Mouse (Mus musculus) erythroblast, embryonic 14.5 days (primary cell): Measurements from ENCODE around the gene Klra7. TPM values are rescaled to one million over a fixed set of nuclear protein-coding genes. Genes with fewer than 3 reads are reported as not detected.
"Not testable (repeated sequence)": the region's sequence is repeated elsewhere in the genome, so short reads cannot be mapped to it uniquely, and the experiment has no call there.

ENCODE experiments used
- H3K27me3 ChIP-seq: 2 replicates; pipeline ENCODE4 v1.6.1; 2012; ENCODE audit warnings: inconsistent platforms; ENCODE audit not compliant: control insufficient read depth
- H3K36me3 ChIP-seq: 2 replicates; pipeline ENCODE4 v1.6.1; 2012; ENCODE audit warnings: mild to moderate bottlenecking, inconsistent platforms; ENCODE audit not compliant: control insufficient read depth
- H3K4me1 ChIP-seq: 2 replicates; pipeline ENCODE4 v1.6.1; 2012; ENCODE audit warnings: inconsistent platforms; ENCODE audit not compliant: control insufficient read depth
- H3K4me3 ChIP-seq: replicated peaks from 2 replicates; pipeline ENCODE3; 2012; ENCODE audit warnings: moderate library complexity, mild to moderate bottlenecking, inconsistent platforms
- H3K9me3 ChIP-seq: 2 replicates; pipeline ENCODE4 v1.6.1; 2012; ENCODE audit warnings: low read length, inconsistent platforms, mixed read lengths; ENCODE audit not compliant: control insufficient read depth
- GATA1 ChIP-seq: IDR thresholded peaks from 2 replicates; pipeline ENCODE4 v1.6.1; 2012; ENCODE audit warnings: low read length, inconsistent platforms, mixed read lengths
- TAL1 ChIP-seq: IDR thresholded peaks from 3 replicates; pipeline ENCODE4 v1.6.1; 2012; ENCODE audit warnings: low read length, inconsistent platforms, mixed read lengths
- polyA plus RNA-seq: library from polyadenylated mRNA; stranded (reverse); fragments of >175 nt; gene quantifications from 2 replicates; pipeline ENCODE4 v1.2.3, GENCODE M21; 2012

Gene Klra7
- not detected in 2 replicates for polyA plus RNA-seq

DNA sequence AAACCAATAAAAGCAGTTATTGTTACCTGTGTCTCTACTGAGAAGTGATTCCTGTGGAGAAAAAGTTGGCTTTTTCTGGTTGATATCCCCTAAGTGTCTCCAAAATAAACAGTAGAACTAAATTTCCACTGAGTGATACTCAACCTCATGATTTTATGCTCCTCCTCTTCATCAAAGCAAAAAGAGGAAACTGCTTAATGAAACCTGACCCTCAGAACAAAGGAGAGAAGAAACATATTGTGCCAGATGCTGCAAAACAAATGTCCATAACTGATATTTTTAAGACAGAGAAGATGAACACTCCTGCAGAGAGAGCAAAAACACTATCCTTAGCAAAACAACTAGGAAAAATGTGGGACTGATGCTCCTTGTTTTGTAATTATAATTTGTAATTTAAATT is at the start of gene Klra7:
TSS of gene Klra7 (minus strand) at position 101 of the 400 bp plus-strand sequence.
- no peaks in the 10 kb centered on the region; the same call in 1 of the 2 replicates for H3K9me3 ChIP-seq
- H3K4me1 ChIP-seq = no peaks in the 10 kb centered on the region
- TF ChIP-seq TAL1 (no peak), GATA1 (no peak)
- H3K4me3 ChIP-seq = no peak within 1 kb of the TSS
- no peaks in the 10 kb centered on the region for H3K36me3 ChIP-seq
- no peaks in the 10 kb centered on the region for H3K27me3 ChIP-seq

DNA sequence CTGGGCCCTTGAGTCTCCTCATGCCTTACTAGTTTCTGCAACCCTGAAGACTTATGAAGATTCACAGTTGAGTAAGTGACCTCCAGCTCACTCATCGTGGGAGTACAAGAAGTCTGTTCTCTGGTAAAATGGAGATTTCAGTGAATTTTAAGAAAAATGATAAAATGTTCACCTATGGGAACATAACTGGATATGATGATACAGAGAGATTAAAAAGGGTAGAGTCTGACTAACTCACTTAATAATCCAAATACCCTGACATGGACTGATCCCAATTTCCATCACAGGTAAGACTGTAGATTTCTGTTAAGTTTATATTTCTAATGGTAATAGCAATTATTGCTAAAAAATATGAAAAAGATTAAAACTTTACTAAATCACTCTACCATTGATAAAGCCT is 48.7 kb upstream of the Klra7 start, which contains the start of gene Klra10:
TSS of gene Klra10 (minus strand) at position 101 of the 400 bp plus-strand sequence.
- not testable (repeated sequence) for H3K27me3 ChIP-seq, H3K4me1 ChIP-seq, H3K9me3 ChIP-seq, H3K36me3 ChIP-seq, H3K4me3 ChIP-seq

DNA sequence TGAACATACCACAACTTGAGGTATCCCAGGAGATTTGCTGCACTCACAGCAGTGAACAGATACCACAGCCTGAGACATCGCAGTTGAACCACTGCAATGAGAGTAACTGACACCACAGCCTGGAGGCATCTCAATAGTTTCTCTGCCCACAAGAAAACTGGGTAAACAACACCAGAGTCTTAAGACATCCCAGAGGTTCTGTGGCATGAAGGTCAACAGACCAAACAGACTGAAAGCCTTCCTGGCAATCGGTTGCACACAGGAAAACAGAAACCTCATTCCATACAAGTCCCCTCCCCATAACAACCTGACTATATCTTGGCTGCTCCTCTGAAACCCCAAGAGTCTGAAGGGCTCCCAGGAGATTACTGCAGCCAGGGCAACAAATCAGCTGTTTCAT is 22.2 kb upstream of the Klra7 start:
- Histone ChIP-seq H3K4me1 (no peaks in the 10 kb centered on the region), H3K36me3 (no peaks in the 10 kb centered on the region), H3K9me3 (no peaks in the 10 kb centered on the region), H3K27me3 (no peaks in the 10 kb centered on the region), H3K4me3 (no peak overlapping the region)
- TF ChIP-seq GATA1 (no peak), TAL1 (no peak)

DNA sequence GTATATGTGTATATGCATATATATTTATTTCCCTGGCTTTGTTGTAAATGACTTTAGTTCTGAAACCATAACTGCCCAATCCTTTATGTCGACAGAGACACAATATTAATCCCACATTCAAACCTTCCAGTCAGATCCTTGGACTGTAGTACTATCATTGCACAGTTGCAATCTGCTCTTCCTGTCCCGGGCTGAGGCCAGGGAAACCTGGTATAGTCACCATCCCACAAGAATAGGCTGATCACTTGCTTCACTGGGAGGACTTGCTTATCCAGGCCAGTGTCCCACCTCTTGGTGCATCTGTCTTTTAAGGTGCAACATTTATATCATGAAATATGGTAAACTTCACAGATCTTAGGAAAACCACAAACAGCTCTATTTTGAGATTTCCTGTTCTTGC is 4.4 kb upstream of the Klra7 start:
- no peak overlapping the region for H3K4me3 ChIP-seq
- no peaks in the 10 kb centered on the region for H3K27me3 ChIP-seq
- no peaks in the 10 kb centered on the region for H3K4me1 ChIP-seq
- TF ChIP-seq TAL1 (no peak), GATA1 (no peak)
- H3K9me3 ChIP-seq = no peaks in the 10 kb centered on the region
- no peaks in the 10 kb centered on the region for H3K36me3 ChIP-seq

DNA sequence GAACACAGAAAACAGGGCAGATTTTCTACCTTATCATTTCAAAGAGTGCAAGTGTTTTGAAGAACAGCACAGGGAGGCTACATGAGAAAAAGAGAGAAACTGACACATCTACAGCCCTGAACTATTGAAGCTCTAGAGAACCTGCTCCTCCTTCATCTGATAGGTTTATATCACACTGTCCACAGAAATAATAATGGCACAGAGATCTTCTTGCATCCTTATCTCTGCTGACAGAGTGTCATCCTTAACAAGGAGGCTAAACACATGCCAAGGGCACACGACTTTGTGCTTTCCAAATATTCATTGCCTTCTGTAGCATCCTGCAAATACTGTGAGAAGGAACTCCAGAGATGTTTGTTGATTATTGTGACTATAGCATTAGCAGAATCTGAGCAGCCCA is 3.5 kb upstream of the Klra7 start:
- Histone ChIP-seq H3K4me3 (no peak overlapping the region), H3K27me3 (no peaks in the 10 kb centered on the region), H3K4me1 (no peaks in the 10 kb centered on the region), H3K9me3 (no peaks in the 10 kb centered on the region; the same call in 1 of the 2 replicates), H3K36me3 (no peaks in the 10 kb centered on the region)
- no peak for TF ChIP-seq TAL1
- TF ChIP-seq GATA1 = no peak

DNA sequence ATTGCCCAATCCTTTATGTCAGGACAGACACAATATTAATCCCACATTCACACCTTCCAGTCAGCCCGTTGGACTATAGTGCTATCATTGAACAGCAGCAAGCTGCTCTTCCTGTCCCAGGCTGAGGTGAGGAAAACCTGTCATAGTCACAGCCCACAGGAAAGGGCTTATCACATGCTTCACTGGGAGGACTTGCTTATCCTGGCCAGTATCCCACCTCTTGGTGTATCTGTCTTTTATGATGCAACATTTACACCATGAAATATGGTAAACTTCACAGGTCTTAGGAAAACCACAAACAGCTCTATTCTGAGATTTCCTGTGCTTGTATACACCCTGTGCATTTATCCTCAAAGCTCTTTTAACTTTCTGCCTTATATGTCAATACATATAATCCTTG is 35.7 kb downstream of the Klra7 start:
- not testable (repeated sequence) for H3K9me3 ChIP-seq, H3K36me3 ChIP-seq, H3K4me1 ChIP-seq, H3K4me3 ChIP-seq, H3K27me3 ChIP-seq

DNA sequence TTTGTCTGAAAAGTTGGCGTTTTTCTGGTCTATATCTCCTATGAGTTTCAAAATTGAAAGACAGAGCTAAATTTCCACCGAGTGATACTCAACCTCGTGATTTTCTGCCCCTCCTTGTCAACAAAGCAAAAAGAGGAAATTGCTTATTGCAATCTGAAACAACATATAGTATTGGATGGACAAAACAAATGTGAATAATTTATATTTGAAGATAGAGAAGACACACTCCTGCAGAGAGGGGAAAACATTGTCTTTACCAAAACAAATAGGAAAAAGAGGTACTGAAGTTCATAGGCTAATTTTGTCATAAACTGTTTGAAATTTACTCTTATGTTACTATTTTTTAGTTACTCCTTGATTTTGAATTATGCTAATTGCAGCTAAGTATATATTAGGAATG is 40.1 kb downstream of the Klra7 start, which contains the start of gene Klra9:
TSS of gene Klra9 (minus strand) at position 101 of the 400 bp plus-strand sequence.
- H3K36me3 ChIP-seq, H3K4me1 ChIP-seq, H3K27me3 ChIP-seq, H3K4me3 ChIP-seq, H3K9me3 ChIP-seq: not testable (repeated sequence)

Other genes with a start within 250 kb of the Klra7 start
- gene Klra6, start 206.4 kb downstream of the Klra7 start, polyA plus RNA-seq = not detected in 2 replicates
- gene Klra4, start 166.1 kb downstream of the Klra7 start, polyA plus RNA-seq = not detected in 2 replicates
- not detected in 2 replicates for gene Klra8, start 103.4 kb downstream of the Klra7 start, polyA plus RNA-seq
- not detected in 2 replicates for gene Klra9, start 40.2 kb downstream of the Klra7 start, polyA plus RNA-seq
- not detected in 2 replicates for gene Klra10, start 48.6 kb upstream of the Klra7 start, polyA plus RNA-seq
- gene Klra3, start 104.3 kb upstream of the Klra7 start, polyA plus RNA-seq = not detected in 2 replicates
- gene Klra1, start 153.6 kb upstream of the Klra7 start, polyA plus RNA-seq = not detected in 2 replicates